Mouse (Mus musculus): Measurements from ENCODE around the gene Gm42417. TPM values are rescaled to one million over a fixed set of nuclear protein-coding genes. Genes with fewer than 3 reads are reported as not detected.
A peak's percentile ranks its signal among the peaks of the same experiment; 100 is the strongest.

Gm42417 gene
- total RNA-seq (2021): not detected
- long read RNA-seq, partial matches to known transcripts: 1 of 1 reads
- long read RNA-seq, other reads (novel, unspliced or antisense): 0 of 1 reads

DNA sequence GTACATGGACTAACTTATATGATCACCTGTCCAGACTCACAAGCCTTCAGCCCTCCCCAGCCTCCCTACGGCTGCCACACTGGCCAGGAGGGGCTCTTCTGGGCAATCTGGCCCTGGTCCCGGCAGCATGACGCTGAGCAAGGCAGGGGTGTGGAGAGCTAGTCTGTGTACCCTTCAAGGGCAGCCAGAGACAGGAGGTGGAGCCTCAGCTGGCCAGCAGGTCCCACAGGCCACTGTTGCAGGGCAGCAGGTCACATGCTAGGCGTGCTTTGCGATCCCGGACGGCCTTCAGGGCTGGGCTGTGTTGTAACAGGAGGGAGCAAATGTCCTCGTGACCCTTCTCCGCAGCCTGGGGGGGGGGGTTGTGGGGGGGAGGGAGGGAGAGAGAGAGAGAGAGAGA, at the start of gene Gm42417:
Gene Gm42417, minus strand, starts transcription at position 244 of the 400 bp plus-strand sequence.
- no peak for DNase-seq (ENCODE audit: low spot score in 2 of 2)

DNA sequence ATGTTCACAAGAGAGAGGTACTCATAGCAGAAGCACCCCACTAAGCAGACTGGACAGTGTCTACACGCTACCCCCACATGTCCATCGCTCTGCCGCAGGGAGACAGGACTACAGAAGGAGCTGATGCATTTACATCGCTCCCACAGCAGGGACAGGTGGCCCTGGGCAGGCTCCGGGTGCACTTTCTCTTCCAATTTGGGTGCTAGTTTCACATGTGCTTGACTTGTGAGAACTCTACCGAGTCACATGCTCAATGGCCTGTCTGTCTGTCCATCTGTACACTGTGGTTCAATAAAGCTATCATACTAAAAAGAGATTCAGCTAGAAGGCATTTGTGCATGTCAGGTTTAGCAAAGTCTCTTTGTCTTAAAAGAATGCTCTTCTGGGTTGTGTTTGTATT, 48.6 kb upstream of the Gm42417 start:
- no peak for DNase-seq (ENCODE audit: low spot score in 2 of 2)

- no peak for DNase-seq (ENCODE audit: low spot score in 2 of 2)
Measured at GRCm38 (mm10) chr1:36586288-36586687, 47.1 kb upstream of the Gm42417 start.

DNA sequence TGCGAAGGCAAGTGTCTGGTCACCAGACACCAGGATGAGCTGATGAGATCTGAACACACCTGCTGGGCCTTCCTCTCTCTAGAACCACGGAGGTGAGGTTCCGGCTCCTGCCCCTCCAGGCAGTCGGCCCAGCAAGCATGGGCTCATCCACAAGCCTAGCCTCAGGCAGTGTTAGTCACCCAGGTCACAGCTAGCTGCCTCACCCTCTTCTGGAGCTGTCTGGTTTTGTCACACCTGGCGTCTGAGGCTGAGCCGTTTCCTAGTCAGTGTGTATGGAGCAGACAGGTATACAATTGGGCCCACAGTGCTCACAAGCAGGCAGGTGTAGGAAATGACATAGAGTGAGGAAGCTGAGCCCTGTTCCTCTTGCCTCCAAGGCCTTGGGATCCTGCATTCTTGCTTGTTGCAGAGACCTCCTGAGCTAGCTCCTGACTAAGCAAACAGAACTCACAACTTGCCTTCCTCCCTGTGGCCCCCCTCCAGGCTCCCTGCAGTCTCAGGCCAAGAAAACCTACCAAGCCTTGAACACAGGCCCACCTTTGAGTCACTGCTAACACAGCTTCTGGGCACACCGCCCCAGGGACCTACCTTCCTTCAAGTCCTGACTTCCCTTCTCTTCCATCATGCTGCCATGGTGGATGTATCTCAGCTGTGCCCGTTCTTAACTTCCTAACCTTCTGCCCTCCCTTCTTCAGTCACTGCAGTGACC, 44.3 kb upstream of the Gm42417 start:
- no peak for DNase-seq (ENCODE audit: low spot score in 2 of 2)

DNA sequence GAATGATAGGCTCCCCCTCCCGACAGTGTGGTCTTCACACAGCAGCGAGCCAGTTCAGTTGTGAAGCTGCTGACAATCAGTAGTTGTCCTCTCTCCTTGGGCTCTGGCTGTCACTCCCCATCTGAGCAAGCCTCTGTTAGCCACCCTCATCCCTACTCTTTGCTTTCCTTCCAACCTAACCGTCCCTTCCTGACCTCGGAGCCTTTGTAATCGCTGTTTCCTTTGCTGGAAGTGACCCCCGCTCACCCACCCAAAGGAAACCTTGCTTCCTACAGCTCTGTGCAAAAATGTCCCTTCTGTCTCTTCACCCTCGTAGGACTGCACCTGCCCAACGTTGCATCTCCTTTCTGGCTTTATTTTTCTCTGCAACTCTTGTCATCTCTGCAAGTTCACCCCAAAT, 43.0 kb upstream of the Gm42417 start:
- no peak for DNase-seq (ENCODE audit: low spot score in 2 of 2)

GRCm38 (mm10) chr1:36581260-36581659, 42.0 kb upstream of the Gm42417 start:
- no peak for DNase-seq (ENCODE audit: low spot score in 2 of 2)

- peak; percentile 42 to 66 for DNase-seq (ENCODE audit: low spot score in 2 of 2)
Measured at GRCm38 (mm10) chr1:36580384-36581207, 41.4 kb upstream of the Gm42417 start.

GRCm38 (mm10) chr1:36579974-36580383, 40.8 kb upstream of the Gm42417 start:
- DNase-seq (ENCODE audit: low spot score in 2 of 2): no peak

DNA sequence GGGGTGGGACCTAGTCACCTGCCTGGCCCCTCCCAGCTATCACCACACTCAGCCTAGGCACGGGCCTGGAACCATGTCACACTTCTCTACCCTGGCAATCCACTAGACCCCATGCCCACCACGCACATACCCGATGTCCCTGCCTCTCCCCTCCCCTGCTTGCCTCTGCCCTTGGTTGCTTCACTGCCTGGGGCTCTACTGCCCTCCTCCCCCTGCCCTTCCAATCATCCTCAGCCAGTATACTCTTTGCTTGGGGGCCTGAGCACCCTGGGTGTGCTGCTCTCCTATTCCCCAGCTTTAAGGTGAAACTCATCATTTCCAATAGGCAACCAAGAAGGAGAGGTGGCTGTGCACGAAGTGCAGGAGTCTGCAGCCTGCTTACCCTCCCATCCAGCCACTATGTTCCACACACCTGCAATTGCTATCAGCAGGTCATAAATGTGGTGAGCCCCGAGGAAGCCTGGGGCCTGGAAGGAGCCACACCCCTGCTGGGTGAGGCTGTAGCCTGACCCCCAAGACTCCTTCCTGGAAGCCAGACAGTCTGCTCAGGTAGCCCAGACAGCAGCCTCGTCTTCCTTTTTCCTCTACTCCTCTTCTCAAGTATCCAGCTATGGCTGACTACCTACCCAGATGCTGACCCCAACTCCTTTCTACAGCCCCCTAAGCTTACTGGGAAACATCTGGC, 37.9 kb upstream of the Gm42417 start:
- DNase-seq (ENCODE audit: low spot score in 2 of 2): no peak

GRCm38 (mm10) chr1:36575347-36575746, 36.1 kb upstream of the Gm42417 start:
- no peak for DNase-seq (ENCODE audit: low spot score in 2 of 2)

DNA sequence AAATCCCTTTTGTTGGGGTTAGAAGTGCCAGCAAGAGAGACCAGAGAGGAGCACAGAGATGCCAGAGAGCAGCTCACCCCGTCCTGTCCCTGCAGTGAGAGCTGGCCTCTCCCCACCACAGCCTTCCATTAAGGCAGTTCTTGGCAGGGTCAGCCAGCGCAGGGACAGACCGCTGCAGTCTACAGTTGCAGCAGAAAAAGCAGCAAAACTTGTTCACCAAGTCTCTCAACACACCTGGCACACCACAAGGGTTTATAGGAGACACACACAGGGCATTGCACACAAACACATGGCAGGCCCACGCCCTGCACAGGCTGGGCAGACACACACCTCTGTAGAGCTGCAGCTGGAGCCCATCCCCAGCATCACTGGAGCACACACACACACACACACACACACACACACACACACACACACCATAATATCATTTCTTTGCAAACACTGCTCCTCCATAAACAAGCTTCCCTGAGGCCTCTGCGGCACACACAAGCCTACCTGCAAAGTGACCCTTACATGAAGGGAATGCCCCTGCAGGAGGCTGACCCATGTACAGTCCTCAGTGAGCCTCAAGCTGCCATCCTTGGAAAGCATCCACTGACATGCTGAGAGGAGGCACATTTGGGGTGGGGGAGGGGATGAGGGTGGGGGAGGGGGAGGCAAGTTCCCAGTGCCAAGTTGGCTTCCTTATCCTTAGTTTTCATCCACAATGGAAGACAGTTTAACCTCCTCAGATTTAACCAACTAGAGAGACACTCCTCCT, 35.1 kb upstream of the Gm42417 start:
- no peak for DNase-seq (ENCODE audit: low spot score in 2 of 2)

DNA sequence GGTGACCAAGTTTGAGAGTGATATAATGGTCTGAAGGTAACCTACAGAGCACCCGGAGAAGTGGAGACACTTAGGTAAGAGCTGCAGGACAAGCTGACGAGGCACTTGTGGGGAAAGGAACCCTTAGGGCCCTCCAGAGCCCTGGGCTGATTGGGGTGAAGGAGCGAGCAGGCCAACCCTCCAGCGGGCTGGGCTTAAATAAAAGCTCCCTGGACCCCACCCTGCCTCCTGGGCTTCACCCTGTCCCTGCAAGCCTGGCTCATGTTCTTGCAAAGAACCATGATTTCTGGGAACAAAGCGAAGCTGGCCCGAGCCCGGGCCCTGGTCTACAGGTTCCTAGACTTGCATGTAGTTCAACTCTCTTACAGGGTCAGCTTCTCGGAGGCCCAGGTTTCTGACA, 34.3 kb upstream of the Gm42417 start:
- DNase-seq (ENCODE audit: low spot score in 2 of 2): no peak

DNA sequence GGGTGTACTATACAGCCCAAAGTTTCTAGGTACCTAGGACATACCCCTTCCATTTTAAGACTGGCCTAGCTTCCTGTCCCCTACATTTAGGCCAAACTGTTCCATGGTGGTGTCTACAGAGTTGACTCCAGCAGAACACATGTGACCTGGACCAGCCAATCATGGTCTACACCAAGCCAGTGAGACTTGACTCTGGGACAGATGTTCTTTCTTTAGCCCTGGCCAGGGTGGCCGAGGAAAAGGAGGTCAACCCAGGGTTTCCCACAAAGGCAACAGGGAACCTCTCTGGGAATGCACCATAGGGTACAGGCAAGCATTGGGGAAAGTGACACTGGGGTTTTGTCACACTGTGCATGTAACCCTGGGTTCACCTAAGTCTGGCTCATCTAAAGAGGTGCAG, 33.5 kb upstream of the Gm42417 start:
- DNase-seq (ENCODE audit: low spot score in 2 of 2): no peak

DNA sequence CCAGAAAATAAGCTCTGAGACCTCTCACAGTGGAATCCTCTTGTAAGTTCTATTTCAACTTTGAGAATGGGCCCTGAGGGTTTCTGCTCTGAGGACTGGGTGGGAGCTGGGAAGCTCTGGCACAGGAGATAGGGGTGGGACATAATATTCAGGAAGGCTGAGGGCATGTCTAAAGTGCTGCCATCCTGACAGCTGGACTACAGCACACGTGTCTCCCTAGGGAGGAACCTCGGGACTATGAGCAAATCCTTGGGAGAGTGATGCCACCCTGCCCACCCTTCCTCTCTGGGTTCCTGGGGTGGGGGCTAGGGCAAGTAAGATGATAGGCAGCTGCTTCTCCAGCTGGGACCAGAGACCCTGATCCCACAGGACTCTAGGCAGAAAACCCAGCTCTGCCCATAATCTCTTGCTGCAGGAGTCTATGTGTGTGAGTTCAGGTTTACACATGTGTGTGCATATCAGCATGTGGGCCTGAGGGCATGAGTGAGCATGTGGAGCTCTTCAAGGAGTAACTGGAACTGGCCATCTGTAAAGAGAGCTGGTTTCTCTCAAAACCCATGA, 33.0 kb upstream of the Gm42417 start:
- DNase-seq (ENCODE audit: low spot score in 2 of 2): no peak

- no peak for DNase-seq (ENCODE audit: low spot score in 2 of 2)
Measured at GRCm38 (mm10) chr1:36571627-36572026, 32.4 kb upstream of the Gm42417 start.

- no peak for DNase-seq (ENCODE audit: low spot score in 2 of 2)
Measured at GRCm38 (mm10) chr1:36570320-36570719, 31.1 kb upstream of the Gm42417 start.

- DNase-seq (ENCODE audit: low spot score in 2 of 2): no peak
Measured at GRCm38 (mm10) chr1:36569694-36570276, 30.6 kb upstream of the Gm42417 start.

DNA sequence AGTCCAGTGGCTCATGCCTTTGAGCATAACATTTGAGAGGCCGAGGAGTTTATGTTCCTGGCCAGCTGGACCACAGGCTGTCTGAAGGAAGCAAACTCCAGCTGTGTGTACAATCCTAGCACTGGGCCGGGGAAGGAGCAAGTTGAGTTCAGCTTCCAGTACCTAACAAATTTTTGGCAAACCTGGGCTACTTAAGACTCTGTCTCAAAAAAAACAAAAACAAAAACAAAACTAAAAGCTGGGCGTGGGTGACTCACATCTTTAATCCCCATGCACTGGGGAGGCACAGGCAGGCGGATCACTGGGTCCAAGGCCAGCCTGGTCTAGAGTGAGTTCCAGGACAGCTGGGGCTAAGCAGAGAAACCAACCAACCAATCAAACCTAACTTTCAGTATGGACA, 29.5 kb upstream of the Gm42417 start:
- no peak for DNase-seq (ENCODE audit: low spot score in 2 of 2)

- DNase-seq (ENCODE audit: low spot score in 2 of 2): no peak
Measured at GRCm38 (mm10) chr1:36567818-36568603, 28.8 kb upstream of the Gm42417 start.

DNA sequence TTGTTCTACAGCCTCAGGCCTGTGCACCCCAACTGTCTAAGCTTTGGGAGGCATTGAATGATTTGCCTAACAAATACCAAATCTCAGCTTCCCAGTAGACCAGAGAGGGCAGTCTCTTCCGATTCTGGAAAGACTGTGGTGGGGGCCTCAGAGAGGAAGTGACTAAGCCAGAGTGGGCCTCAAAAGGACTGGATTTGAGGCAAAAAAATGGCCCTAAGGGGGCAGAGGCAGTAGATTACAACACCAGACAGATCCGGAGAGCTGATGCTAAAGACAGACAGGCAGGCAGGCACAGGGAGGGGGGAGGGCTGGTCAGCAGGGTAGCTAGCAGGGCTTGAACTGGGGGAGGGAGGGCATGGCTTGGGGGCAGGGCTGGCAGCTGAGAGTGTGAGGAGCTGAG, 27.2 kb upstream of the Gm42417 start:
- DNase-seq (ENCODE audit: low spot score in 2 of 2): no peak
